Mouse (Mus musculus) right cerebral cortex, adult 18-20 months (tissue): ENCODE measurements around the gene Gm45021.
A peak's percentile ranks its signal among the peaks of the same experiment; 100 is the strongest.

Source experiments
- DNase-seq: peaks from one replicate; pipeline ENCODE4 v3.0.0; 2022; ENCODE audit warnings: mixed read lengths

The Gm45021 gene

GRCm38 (mm10) chr6:48589194-48589750 lies at the start of gene Gm45021:
Gm45021 (plus strand) TSS chr6:48589610.
- no peak for DNase-seq

- no peak for DNase-seq
Measured at GRCm38 (mm10) chr6:48539860-48540259, 49.5 kb upstream of the Gm45021 start.

- no peak for DNase-seq
Measured at GRCm38 (mm10) chr6:48540721-48541120, 48.7 kb upstream of the Gm45021 start.

- no peak for DNase-seq
Measured at GRCm38 (mm10) chr6:48541560-48542450, 47.6 kb upstream of the Gm45021 start.

GRCm38 (mm10) chr6:48542631-48543030 lies 46.8 kb upstream of the Gm45021 start:
- no peak for DNase-seq

- no peak for DNase-seq
Measured at GRCm38 (mm10) chr6:48545251-48545650, 44.2 kb upstream of the Gm45021 start.

- no peak for DNase-seq
Measured at GRCm38 (mm10) chr6:48546271-48546670, 43.1 kb upstream of the Gm45021 start.

GRCm38 (mm10) chr6:48546858-48547257 lies 42.6 kb upstream of the Gm45021 start:
- DNase-seq, result no peak

GRCm38 (mm10) chr6:48548314-48548713 lies 41.1 kb upstream of the Gm45021 start:
- no peak for DNase-seq

GRCm38 (mm10) chr6:48552918-48553317 lies 36.5 kb upstream of the Gm45021 start:
- no peak for DNase-seq

GRCm38 (mm10) chr6:48553819-48554218 lies 35.6 kb upstream of the Gm45021 start:
- DNase-seq, result no peak

- DNase-seq, result peak; percentile 98
Measured at GRCm38 (mm10) chr6:48554280-48555103, 34.9 kb upstream of the Gm45021 start, which contains the start of gene Lrrc61. Lrrc61 (plus strand) TSS chr6:48554796.

- DNase-seq, result peak; percentile 86
Measured at GRCm38 (mm10) chr6:48555104-48555890, 34.1 kb upstream of the Gm45021 start.

GRCm38 (mm10) chr6:48555956-48556355 lies 33.5 kb upstream of the Gm45021 start:
- DNase-seq, result no peak

- DNase-seq, result no peak
Measured at GRCm38 (mm10) chr6:48565693-48566310, 23.6 kb upstream of the Gm45021 start.

GRCm38 (mm10) chr6:48566312-48566711 lies 23.1 kb upstream of the Gm45021 start:
- DNase-seq, result no peak

GRCm38 (mm10) chr6:48568036-48568984 lies 21.1 kb upstream of the Gm45021 start:
- no peak for DNase-seq

- DNase-seq, result no peak
Measured at GRCm38 (mm10) chr6:48569065-48569807, 20.2 kb upstream of the Gm45021 start.

- no peak for DNase-seq
Measured at GRCm38 (mm10) chr6:48572014-48572413, 17.4 kb upstream of the Gm45021 start.

GRCm38 (mm10) chr6:48572572-48573061 lies 16.8 kb upstream of the Gm45021 start, which contains the start of gene Rarres2:
Rarres2 (minus strand) TSS chr6:48572789.
- no peak for DNase-seq
